Mouse (Mus musculus): ENCODE measurements around the gene Lax1.

Gene Lax1

GRCm38 (mm10) chr1:133632168-133632567 lies 57.7 kb downstream of the Lax1 start:
- no peak for DNase-seq (ENCODE audit: low spot score)
